Mouse (Mus musculus): Measurements from ENCODE around the gene Oxsm. TPM values are rescaled to one million over a fixed set of nuclear protein-coding genes. Genes with fewer than 3 reads are reported as not detected.
A peak's percentile ranks its signal among the peaks of the same experiment; 100 is the strongest.

Oxsm gene
- polyA plus RNA-seq, 1 experiment, result 1.0 TPM

- no peak for TF ChIP-seq FLI1 (IDR thresholded peaks at IDR 0.05; ENCODE audit: low read length)
- no peak; the same call in 2 of the 3 replicates for TF ChIP-seq GATA1 (IDR thresholded peaks at IDR 0.05; ENCODE audit: borderline replicate concordance, low read length)
- peaks cover 68% of the 10 kb centered on the region for H3K4me1 ChIP-seq
- H3K27me3 ChIP-seq (replicated peaks), result no peaks in the 10 kb centered on the region
- H3K36me3 ChIP-seq (replicated peaks; ENCODE audit: low read length), result peaks cover 41% of the 10 kb centered on the region
- H3K4me3 ChIP-seq (replicated peaks), result peak overlapping the region; percentile 96
- H3K9me3 ChIP-seq, result no peaks in the 10 kb centered on the region
Observed at GRCm38 (mm10) chr14:16243603-16244209, 5.9 kb downstream of the Oxsm start.

- Histone ChIP-seq H3K4me1 (peaks cover 63% of the 10 kb centered on the region), H3K4me3 (replicated peaks) (peak overlapping the region; percentile 96), H3K9me3 (no peaks in the 10 kb centered on the region; the same call in 1 of the 2 replicates), H3K27me3 (replicated peaks) (no peaks in the 10 kb centered on the region), H3K36me3 (replicated peaks; ENCODE audit: low read length) (peaks cover 41% of the 10 kb centered on the region)
- TF ChIP-seq FLI1 (IDR thresholded peaks at IDR 0.05; ENCODE audit: low read length), result no peak
- TF ChIP-seq GATA1 (IDR thresholded peaks at IDR 0.05; ENCODE audit: borderline replicate concordance, low read length), result no peak
Observed at GRCm38 (mm10) chr14:16242947-16243602, 6.5 kb downstream of the Oxsm start.

GRCm38 (mm10) chr14:16242193-16242815 lies 7.3 kb downstream of the Oxsm start:
- peaks cover 49% of the 10 kb centered on the region for H3K36me3 ChIP-seq (replicated peaks; ENCODE audit: low read length)
- TF ChIP-seq GATA1 (IDR thresholded peaks at IDR 0.05; ENCODE audit: borderline replicate concordance, low read length) (no peak), FLI1 (IDR thresholded peaks at IDR 0.05; ENCODE audit: low read length) (no peak)
- H3K4me1 ChIP-seq, result peaks cover 55% of the 10 kb centered on the region
- H3K27me3 ChIP-seq (replicated peaks), result no peaks in the 10 kb centered on the region
- H3K9me3 ChIP-seq, result peaks cover 8% of the 10 kb centered on the region
- peak overlapping the region; percentile 96 for H3K4me3 ChIP-seq (replicated peaks)

GRCm38 (mm10) chr14:16236466-16236865 lies 13.1 kb downstream of the Oxsm start:
- Histone ChIP-seq H3K9me3 (peaks cover 15% of the 10 kb centered on the region), H3K27me3 (replicated peaks) (no peaks in the 10 kb centered on the region), H3K4me3 (replicated peaks) (no peak overlapping the region), H3K36me3 (replicated peaks; ENCODE audit: low read length) (peaks cover 32% of the 10 kb centered on the region), H3K4me1 (peaks cover 15% of the 10 kb centered on the region)
- TF ChIP-seq FLI1 (IDR thresholded peaks at IDR 0.05; ENCODE audit: low read length) (no peak), GATA1 (IDR thresholded peaks at IDR 0.05; ENCODE audit: borderline replicate concordance, low read length) (no peak)

- peaks cover 15% of the 10 kb centered on the region for H3K9me3 ChIP-seq
- H3K27me3 ChIP-seq (replicated peaks), result no peaks in the 10 kb centered on the region
- no peak overlapping the region for H3K4me3 ChIP-seq (replicated peaks)
- TF ChIP-seq FLI1 (IDR thresholded peaks at IDR 0.05; ENCODE audit: low read length) (no peak), GATA1 (IDR thresholded peaks at IDR 0.05; ENCODE audit: borderline replicate concordance, low read length) (no peak)
- H3K36me3 ChIP-seq (replicated peaks; ENCODE audit: low read length), result peaks cover 12% of the 10 kb centered on the region
- H3K4me1 ChIP-seq, result peaks cover 13% of the 10 kb centered on the region
Observed at GRCm38 (mm10) chr14:16233515-16233914, 16.1 kb downstream of the Oxsm start.

- peaks cover 10% of the 10 kb centered on the region for H3K9me3 ChIP-seq
- TF ChIP-seq FLI1 (IDR thresholded peaks at IDR 0.05; ENCODE audit: low read length), result no peak
- TF ChIP-seq GATA1 (IDR thresholded peaks at IDR 0.05; ENCODE audit: borderline replicate concordance, low read length), result no peak
Observed at GRCm38 (mm10) chr14:16230581-16230980, 19.0 kb downstream of the Oxsm start.

GRCm38 (mm10) chr14:16229395-16229794 lies 20.2 kb downstream of the Oxsm start:
- Histone ChIP-seq H3K4me1 (peaks cover 8% of the 10 kb centered on the region), H3K36me3 (replicated peaks; ENCODE audit: low read length) (no peaks in the 10 kb centered on the region), H3K4me3 (replicated peaks) (no peak overlapping the region), H3K27me3 (replicated peaks) (no peaks in the 10 kb centered on the region), H3K9me3 (peaks cover 12% of the 10 kb centered on the region)
- TF ChIP-seq FLI1 (IDR thresholded peaks at IDR 0.05; ENCODE audit: low read length), result no peak
- TF ChIP-seq GATA1 (IDR thresholded peaks at IDR 0.05; ENCODE audit: borderline replicate concordance, low read length), result no peak

More at GRCm38 (mm10) chr14:16230581-16230980, 19.0 kb downstream of the Oxsm start:
- no peaks in the 10 kb centered on the region for H3K36me3 ChIP-seq (replicated peaks; ENCODE audit: low read length)
- H3K4me1 ChIP-seq, result peaks cover 13% of the 10 kb centered on the region
- H3K4me3 ChIP-seq (replicated peaks), result no peak overlapping the region
- H3K27me3 ChIP-seq (replicated peaks), result no peaks in the 10 kb centered on the region

- H3K9me3 ChIP-seq, result no peaks in the 10 kb centered on the region
- H3K36me3 ChIP-seq (replicated peaks; ENCODE audit: low read length), result no peaks in the 10 kb centered on the region
- TF ChIP-seq GATA1 (IDR thresholded peaks at IDR 0.05; ENCODE audit: borderline replicate concordance, low read length) (no peak), FLI1 (IDR thresholded peaks at IDR 0.05; ENCODE audit: low read length) (no peak)
- no peaks in the 10 kb centered on the region for H3K4me1 ChIP-seq
- no peaks in the 10 kb centered on the region for H3K27me3 ChIP-seq (replicated peaks)
- H3K4me3 ChIP-seq (replicated peaks), result no peak overlapping the region
Observed at GRCm38 (mm10) chr14:16219015-16219414, 30.6 kb downstream of the Oxsm start.

- H3K9me3 ChIP-seq, result no peaks in the 10 kb centered on the region
- no peaks in the 10 kb centered on the region for H3K36me3 ChIP-seq (replicated peaks; ENCODE audit: low read length)
- 0 out of 2 replicates have a peak, but pooled peaks cover 4% of the 10 kb centered on the region for H3K4me1 ChIP-seq
- H3K4me3 ChIP-seq (replicated peaks), result no peak overlapping the region
- TF ChIP-seq FLI1 (IDR thresholded peaks at IDR 0.05; ENCODE audit: low read length) (no peak), GATA1 (IDR thresholded peaks at IDR 0.05; ENCODE audit: borderline replicate concordance, low read length) (no peak)
- H3K27me3 ChIP-seq (replicated peaks), result no peaks in the 10 kb centered on the region
Observed at GRCm38 (mm10) chr14:16207722-16208121, 41.9 kb downstream of the Oxsm start.

GRCm38 (mm10) chr14:16201673-16202072 lies 47.9 kb downstream of the Oxsm start:
- H3K9me3 ChIP-seq, result no peaks in the 10 kb centered on the region
- TF ChIP-seq GATA1 (IDR thresholded peaks at IDR 0.05; ENCODE audit: borderline replicate concordance, low read length) (no peak), FLI1 (IDR thresholded peaks at IDR 0.05; ENCODE audit: low read length) (no peak)
- H3K4me3 ChIP-seq (replicated peaks), result no peak overlapping the region
- no peaks in the 10 kb centered on the region for H3K36me3 ChIP-seq (replicated peaks; ENCODE audit: low read length)
- peaks cover 11% of the 10 kb centered on the region for H3K4me1 ChIP-seq
- no peaks in the 10 kb centered on the region for H3K27me3 ChIP-seq (replicated peaks)
